Mouse (Mus musculus) ovary, postnatal 36 days (tissue): ENCODE data around the gene Pdgfa.

Experiments used
- DNase-seq: peaks from one replicate; pipeline ENCODE4 v3.0.0; 2022; ENCODE audit warnings: low spot score, mixed read lengths

Gene Pdgfa

DNA sequence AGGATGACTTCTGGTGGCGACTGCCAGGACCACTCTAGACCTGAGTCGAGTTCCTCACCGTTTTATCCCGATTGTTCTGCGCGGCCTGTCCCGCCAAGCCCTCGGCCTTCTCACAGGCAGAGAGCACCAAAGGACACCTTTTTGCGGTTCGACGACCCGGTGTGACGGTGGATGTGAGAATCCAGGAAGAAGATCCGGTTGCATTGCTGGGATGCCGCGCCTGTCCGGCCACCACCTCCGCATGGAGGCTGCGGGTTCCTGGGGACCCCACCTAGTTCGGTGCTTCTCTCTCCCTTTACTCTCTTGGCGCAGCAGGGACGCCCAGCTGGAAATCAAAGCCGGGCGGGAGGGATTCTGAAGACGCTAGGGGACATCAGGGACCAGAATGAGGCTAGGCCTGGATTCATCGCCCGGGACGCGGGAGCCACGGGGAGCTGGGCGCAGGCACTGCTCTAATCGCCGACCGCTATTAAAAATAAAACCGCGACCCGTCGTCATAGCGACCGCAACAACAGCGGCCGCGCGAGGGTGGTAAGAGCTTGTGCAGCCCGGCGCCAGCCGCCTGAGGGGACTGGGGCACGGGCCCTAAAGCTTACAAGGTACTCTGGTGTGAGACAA lies at the start of gene Pdgfa:
Pdgfa (minus strand) TSS at position 200 of the 618 bp plus-strand sequence.
- peak; percentile 73 for DNase-seq

DNA sequence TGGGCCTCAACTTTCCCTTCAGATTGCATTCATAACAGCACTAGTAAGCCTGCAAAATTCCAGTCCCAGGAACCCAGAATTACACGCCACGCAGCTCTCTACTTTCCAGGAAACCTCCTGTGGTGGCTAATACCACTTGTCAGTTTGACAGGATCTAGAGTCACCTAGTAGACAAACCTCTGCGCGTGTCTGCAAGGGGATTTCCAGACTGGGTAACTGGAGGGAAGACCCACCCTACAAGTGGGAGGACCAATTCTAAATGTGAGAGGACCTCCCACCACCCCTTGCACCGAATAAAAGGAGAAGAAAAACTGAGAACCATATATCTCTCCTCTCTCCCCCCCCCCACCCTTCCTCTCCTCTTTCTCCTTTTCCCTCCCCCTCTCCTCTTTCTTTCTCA lies 49.5 kb upstream of the Pdgfa start:
- DNase-seq: no peak

DNA sequence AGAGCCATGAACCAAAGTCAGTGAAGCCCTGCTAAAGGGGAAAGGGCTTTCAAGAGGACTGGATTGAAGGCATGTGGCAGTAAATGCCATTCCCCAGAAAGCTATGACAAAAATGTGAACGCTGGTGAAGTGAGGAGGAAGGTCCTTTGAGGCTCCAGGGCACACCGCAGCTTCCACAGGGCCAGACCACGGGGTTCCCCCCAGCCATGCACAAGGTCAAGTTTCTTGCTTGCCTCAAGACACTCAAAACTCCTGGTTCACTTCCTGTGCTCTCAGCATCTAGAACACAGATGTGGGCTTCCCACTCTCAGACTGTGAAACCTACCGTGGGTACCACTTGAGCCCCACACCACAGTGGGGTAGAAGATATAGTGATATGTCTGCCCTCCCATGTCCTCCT lies 46.4 kb upstream of the Pdgfa start:
- DNase-seq: no peak

DNA sequence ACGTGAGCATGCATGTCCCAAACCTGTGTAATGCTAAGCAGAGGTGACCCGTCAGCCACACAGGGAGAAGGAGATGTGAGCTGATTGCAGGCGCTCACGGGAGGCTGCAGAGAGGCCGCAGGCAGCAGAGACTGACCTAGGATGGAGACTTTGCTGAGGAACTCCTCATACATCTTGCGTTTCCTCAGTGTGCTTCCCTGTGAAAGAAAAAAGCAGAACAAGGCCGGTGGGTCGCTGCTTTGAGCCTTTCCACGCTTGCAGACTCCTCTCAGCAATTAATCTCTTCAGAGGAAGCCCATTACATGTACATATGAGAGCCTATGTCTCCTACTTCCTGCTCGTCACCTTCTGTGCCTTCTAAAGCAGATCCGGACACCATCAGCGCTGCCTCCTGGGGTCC lies 45.1 kb upstream of the Pdgfa start:
- DNase-seq: no peak

DNA sequence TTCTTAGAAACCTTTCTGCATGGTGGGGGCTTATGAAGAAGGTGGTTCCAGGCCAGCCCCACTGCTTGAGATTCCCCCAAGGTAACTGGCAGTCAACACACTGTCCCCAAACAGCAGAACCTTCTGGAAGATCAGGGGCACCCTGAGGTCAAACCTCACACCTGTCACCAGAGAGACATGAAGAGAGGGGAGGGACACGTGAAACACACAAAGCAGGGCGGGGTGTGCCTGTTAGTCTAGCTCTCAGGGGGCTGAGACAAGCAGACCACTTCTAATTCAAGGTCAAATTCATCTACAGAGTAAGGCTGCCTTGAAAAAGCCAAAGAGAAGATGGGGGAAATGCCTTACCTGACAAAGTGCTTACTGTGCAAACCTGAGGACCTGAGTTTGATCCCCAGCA lies 38.0 kb upstream of the Pdgfa start:
- no peak for DNase-seq

DNA sequence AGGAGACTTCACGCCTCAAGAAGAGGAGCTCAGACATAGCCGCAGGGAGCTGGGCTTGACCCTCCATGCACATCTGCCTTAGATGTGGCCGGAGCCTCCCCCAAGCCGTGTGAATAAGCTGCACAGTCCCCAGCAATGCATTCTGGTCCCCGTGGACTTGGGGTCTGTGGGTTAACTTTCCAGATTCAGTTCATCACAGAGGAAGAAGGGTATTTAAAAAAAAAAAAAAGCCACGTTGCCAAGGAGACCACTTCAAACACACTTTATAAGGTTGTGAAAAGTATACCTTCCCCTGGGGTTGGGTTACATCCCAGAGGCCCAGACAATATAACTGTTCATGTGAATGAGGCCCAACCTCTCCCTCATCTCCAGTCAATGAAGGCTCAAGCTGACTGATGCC lies 37.6 kb upstream of the Pdgfa start:
- no peak for DNase-seq

DNA sequence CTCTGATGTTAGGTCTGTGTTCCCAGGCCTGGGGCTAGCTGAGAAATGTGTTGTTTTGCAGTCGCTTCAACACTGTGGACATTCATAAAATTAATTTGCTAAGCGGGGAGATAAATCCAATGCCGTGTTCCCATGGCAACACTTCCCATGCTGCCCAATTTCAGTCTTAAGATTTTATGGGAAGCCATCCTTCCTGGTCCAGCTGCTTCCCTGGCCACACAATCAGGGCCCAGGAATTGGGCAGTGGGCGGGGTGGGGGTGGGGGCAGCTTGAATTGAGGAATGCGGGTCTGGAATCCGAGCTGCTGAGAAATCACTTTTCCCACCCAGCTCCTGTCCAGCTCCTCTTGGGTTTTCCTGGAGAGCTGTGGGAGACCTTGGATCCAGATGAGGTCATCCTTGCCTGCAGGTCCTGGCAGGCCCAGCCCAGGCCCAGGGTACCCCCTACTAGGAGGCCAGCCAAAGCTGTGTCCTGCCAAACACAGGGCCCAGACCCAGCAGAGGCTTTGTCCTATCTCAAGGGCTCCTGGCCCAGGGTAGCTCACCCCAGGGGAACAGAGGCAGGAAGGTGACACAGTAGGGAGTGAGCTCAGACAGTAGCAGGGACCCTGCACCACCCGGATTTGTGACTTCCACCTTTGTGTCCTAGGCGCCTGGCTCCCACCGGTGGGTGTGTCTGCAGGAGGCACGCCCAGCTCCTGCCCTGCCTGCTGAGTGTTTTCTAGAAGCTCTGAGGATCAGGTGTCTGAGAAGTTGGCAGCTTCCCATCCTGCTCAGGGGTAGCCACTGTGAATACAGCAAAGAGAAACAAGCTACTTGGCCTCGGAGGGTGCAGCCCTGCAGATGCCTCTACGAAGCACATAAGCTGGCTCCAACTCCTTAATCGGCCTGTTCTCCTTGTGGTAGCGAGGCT lies 36.5 kb upstream of the Pdgfa start:
- DNase-seq: peak; percentile 28

DNA sequence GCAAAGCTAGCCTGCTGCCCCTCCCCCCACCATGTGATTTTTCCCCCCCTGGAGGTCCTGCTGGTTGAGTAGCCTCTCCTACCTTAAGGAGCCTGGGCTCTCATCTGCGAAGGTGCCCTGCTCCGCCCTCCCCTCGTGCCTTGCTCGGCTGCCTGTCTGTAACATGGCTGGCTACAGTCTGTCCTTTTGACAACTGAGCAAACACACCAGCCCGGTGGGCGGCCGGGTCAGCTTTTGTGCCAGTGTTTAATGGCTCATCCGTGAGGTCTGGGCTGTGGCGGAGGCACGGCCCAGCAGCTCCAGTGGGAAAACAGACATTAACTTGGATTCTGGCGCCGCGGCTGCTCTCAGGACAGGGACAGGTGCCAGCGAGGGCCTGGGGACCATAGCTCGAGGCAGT lies 30.4 kb upstream of the Pdgfa start:
- DNase-seq: no peak

DNA sequence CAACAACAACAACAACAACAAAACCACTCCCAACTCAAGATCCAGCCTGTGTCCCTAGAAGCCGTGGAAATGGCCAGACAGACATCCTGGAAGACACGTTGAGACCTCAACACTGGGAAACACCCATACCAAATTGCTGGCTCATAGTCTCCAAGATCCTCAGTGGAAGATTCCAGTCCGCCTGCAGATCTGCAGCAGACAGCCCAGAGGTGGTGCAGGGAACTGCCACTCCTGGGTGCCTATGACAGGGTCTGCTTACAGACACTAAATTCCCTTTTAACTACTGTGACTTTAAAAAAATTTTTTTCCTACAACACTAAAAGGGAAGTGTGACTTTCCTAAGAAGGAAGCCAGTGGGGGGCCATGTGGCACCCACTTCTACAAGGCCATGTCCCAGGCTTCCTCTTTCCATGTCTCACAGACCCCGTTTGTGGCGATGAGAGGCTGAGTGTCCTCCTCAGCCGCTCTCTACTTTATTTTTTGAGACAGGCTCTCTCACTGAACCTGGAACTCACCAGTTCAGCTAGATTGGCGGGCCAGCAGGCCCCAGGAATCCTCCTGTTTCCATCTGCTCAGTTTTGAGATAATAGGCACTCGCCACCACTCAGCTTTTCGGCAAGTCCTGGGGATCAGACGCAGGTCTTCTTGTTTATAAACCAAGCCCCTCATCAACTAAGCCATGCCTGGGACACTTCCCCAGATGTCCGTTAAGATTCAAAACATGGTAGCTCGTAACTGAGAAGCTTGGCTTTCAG lies 27.4 kb upstream of the Pdgfa start:
- DNase-seq: no peak

DNA sequence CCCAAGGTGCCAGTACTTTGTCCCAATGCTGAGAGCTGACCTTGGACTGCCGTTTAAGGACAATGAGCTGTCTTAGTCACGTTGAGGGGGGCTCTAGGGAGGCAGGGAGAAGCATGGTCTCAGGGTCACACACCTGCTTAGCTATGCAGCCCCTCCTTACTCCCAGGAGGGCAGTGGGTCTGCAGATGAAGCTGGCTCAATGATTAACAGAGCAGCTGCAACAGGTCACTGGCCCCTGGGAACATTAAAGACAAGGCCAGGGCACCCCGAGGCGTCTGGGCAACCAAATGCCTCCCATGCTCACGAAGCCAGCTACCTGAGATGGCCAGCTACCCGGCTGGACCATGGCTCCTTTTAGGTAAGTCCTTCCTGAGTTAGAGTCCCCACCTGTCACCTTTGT lies 23.4 kb upstream of the Pdgfa start:
- DNase-seq: no peak

DNA sequence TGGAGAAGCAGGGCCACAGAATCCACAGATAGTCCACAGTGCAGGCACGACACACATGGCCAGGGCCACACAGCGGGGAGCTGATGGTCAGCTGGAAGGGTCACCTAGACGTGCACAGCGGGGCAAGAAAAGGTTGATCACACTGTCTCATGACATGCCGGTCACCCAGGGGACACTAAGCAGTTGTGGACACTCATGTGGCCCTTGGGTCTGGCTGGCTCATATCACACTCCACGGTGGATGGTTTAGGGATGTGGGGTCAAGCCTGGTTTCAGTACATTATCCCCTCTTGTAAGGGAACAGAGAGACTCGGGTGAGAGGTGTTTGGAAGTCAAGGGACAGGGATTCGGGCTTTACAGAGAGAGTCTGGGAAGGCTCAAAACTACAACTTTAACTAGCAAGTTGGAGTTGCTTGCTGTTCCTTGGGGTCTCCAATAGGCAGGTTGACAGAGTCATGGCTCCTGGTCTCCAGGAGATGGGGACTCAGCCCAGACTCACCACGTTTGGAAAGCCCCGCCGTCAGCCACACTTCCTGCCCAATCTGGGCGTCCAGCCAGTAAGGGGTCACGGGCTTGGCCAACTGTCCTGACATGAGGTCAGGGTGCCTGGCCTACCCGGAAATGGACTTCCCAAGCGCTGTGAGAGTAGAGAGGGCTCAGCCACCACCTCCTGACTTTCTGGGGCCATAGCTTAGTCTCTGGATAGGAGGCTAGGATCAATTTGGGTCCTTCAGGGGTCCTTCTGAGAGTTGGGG lies 20.4 kb upstream of the Pdgfa start:
- DNase-seq: peak; percentile 59

DNA sequence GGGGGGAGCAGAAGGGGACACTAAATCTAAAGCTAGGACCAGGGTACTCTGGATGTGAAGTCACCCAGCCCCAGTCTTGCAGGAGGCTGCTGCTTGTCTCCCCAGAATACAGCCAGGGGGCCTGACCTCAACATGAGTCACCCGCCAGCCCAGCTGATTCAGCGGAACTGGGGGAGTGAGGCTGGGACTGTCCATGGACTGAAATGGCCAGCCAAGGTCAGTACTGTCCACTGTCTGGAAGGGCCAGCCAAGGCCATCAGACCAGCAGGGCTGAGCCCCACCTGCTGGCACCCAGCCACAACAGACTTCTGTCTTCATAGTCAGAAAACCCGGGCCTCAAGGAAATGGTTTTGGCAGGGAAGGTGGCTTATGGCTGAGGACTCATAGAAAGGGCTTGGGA lies 17.9 kb upstream of the Pdgfa start:
- peak; percentile 66 for DNase-seq

DNA sequence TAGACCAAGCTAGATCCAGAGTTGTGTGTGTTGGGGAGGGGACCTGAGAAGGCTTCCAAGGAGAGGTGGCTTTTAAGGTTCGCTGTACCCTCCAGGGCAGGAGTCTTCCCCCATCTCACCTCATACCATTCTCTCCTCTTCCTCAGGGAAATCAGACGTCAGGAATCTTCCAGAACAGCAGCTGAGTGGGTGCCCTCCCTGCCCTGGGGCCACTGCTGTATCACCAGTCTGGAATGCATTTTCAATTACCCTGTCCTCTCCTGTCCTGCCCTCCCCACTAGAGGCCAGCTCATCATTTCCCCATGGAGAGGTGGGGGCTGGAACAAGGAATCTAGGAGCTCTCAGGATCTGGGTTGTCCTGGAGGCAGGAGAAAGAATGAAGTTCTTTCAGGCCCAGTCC lies 13.5 kb upstream of the Pdgfa start:
- no peak for DNase-seq

DNA sequence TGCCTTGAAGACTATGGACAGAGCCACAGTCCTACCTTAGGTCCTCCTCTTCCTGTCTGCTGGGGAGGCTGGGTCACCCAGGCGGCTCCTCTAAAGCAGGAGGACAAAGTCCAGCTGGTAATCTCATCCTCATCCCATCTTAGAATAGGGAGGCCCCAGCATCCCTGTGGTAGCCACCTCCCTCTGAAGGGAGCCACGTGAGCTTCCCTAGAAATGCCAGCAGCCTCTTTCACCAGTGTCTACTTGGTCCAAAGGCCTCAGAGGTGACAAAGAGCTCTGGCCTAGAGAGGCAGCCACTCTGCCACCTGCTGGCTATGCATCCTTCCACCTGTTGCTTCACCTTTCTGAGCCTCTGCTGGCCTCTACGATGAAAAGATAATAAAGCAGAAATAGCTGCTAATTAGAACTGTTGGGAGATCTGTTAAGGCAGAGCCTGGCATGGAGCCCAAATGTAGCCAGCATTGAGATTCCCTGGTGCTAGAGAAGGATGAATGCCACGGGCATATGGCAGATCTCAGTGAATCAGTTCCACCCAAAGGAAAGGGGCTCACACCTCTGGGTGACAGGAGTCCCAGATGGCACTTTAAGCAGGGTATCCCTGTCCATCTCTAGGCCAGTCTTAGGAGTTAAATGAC lies 10.1 kb upstream of the Pdgfa start:
- DNase-seq: no peak

DNA sequence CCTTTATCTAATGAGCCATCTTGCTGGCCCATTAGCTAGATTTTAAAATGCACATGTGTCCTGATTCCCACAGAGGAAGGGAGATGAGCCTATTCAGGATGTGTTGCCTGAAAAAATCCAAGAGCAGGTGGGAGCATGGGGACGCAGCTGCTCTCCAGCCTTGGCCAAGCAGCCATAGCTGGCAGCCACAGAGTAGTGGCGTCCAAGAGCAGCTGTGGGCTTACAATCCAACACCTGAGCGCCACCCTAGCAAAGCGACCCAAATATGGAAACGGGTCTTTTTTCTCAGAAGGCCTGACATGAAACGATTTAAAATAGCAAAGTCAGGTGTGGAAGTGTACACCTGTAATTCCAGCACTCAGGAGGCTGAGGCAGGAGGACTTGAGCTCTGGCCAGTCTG lies 7.4 kb upstream of the Pdgfa start:
- DNase-seq: no peak

DNA sequence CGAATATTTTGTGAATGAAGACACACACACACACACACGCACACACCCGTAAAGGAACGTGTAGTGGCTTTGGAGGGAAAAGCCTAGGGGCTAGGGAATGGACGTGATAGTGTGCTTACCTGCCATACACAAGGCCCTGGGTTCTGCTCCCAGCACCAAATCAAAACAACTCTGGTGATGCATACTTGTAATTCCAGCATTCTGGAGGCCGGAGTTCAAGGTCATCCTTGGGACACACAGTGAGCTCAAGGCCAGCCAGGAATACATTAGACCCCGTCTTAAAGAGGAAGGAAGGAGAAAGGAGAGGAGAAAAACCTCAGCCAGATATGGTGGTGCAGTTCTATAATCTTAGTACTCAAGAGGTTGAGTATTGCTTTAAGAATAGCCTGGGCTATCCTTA lies 2.5 kb upstream of the Pdgfa start:
- no peak for DNase-seq

DNA sequence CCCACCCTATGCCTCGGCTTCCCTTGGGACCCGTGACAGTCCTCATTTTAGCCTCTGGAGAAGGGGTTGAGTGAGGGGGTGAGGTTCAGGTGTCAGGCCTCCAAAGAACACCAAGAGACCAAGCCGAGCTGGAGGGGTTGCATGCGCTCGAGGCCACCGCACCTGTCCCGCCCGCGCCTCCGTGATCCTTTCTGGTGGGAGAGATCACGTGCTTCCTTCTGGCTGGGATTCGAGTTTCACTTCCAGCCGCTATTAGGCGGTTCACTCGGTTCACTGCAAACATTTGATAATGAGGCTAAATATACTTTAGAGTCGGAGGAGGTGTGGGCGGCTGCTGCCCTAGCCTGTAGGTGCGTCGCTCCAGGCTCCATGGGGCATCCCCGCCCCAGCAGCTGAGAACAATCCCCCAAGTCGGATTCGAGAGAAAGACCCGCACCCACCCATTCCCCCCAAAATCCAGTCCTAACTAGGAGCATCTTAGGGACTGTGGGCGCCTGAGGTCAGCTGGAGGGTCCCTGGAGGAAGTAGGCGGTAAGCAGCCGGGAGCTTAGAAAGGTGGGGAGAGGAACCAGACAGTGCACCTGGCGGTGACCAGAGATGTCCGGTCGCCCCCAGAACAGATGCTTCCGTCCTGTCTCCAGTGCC lies 888 bp upstream of the Pdgfa start:
- peak; percentile 32 for DNase-seq

DNA sequence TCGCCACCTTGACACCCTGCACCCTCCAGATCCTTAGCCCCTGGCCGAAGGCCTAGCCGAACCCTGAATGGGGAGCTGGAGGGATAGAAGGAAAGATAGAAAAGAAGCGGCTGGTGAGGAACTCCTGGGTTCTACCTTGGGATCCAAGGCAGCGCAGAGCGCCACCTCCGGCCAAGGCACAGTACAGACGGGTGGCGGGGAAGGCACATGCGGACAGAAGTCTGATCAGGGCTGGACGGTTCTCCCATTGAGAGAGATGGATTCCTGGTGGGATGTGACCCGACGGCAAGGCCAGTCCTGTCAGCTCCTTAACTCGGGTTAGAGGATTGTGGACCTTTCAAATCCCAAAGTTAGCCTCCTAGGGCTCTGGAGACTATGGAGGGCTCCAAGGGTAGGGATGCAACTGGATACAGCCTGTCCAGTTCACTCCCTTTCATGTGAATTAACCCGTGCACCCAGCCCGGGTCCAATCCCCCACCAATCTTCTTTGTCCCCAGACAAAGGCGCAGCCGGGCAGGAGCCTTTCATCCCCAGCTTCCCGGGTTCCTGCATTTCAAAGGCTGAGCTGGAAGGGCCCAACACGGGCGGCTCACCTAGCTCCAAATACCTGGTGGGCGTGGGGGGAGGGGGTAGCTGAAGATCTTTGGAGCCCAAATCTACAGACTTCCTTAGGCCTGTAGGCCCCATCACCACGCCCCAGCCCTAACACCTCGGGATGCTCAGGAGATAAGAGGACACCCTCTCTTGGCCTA lies 672 bp downstream of the Pdgfa start:
- DNase-seq: peak; percentile 45

DNA sequence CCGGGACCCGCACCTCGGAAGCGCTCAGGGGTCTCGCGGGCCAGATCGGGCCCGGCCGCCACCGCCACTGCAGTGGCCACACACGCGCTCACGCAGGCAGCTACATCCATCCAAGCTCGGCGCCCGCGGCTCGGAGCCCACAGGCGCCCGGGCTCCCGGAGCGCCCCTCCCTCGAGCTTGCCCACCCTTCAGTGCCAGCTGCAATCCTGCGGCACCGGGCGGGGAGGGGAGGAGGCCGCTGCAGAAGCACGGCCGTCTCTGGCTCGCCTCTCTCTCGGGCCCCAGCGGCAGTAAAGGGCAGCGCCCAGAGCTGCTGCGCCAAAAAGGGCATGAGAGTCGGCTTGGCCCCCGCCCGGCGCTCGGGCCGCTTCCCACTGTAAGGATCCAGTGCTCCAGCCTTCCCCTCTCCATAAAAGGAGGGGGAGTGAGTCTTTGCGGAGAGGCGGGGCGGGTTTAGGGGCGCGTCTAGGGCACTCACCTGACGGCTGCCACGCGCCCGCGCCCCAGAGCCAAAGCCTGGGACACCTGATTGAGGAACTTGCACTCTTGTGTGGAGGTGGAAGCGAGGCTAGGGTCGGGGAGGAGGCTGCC lies 1.4 kb downstream of the Pdgfa start:
- peak; percentile 74 for DNase-seq
